Mouse (Mus musculus) left cerebral cortex, postnatal 10 days (tissue): ENCODE measurements around the gene Ankrd10. TPM values are rescaled to one million over a fixed set of nuclear protein-coding genes. Genes with fewer than 3 reads are reported as not detected.
"Not testable (repeated sequence)": the region's sequence is repeated elsewhere in the genome, so short reads cannot be mapped to it uniquely, and the experiment has no call there.

ENCODE experiments used
- DNase-seq, 2 experiments: peaks; one replicate each; pipeline ENCODE4 v3.0.0; 2021 to 2022; ENCODE audit warnings: low spot score in 2 of 2, mixed read lengths in 1 of 2; ENCODE audit errors: extremely low spot score in 1 of 2
- intact Hi-C: fragments of 180-260 bp; cut with DNase I; formaldehyde crosslinking; loops from one replicate; pipeline ENCODE4 v1.15.1; 2025
- microRNA-seq: library from miRNA; unstranded; fragments of <30 nt; microRNA quantifications from one replicate; pipeline ENCODE4 v1.2.0, GENCODE M21; 2022
- total RNA-seq, 2 experiments: library from RNA; stranded (reverse); gene quantifications; 2 replicates each; pipeline ENCODE4 v1.2.3; 2021

The Ankrd10 gene
- total RNA-seq, 2 experiments from 2014 or later = 62.8 to 64.7 TPM

DNA sequence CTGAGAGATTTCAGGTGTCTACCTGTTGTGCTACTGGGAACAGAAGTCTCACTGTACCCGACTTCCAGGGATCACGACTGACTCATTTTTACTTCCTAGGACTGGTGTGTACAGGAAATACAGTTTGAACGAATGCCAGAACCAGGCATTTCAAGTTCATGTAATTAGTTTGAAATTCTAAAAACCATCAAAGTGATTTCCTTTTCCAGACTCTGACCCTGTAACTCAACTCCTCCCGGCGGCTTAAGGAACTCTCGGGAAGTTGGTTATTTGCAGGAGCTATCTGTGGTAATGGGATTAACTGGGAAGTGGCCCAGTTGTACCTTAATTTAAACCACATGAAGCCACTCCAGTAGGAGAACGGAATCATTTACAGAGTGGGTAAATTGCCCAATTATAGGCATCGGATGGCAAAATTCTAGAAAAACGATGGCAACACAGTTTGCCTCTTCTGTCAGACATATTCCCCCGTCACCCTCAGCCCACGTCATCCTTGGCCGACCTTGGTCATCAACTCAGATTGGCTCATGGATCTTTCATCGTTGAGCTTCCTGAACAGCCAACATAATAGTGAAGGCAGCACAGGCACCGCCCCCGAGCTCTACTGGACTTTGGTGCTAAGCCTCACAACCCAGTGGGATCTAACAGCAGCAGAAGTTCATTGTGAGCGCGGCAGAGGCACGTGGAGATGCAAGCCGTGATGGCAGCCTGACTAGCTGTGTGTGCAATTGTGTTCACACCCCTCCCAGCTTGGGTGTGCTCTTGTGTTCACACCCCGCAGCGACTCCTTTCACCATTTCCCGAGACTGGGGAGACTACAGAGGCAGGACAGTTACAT lies 66.1 kb downstream of the Ankrd10 start:
- intact Hi-C loops = no loop called here

DNA sequence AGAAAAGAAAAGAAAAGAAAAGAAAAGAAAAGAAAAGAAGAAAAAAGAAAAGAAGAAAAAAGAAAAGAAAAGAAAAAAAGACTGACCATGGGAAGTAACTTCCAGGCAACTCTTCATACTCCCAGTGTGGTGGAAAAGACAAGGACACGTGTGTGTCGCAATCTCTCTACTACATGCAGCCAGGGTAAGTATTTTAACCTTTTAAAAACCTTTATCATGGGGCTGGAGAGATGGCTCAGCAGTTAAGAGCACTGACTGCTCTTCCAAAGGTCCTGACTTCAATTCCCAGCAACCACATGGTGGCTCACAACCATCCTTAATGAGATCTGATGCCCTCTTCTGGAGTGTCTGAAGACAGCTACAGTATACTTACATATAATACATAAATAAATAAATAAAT lies 67.4 kb downstream of the Ankrd10 start:
- intact Hi-C loops, DNase-seq: not testable (repeated sequence)

More for the DNA sequence above, 66.1 kb downstream of the Ankrd10 start:
- no peak for DNase-seq

DNA sequence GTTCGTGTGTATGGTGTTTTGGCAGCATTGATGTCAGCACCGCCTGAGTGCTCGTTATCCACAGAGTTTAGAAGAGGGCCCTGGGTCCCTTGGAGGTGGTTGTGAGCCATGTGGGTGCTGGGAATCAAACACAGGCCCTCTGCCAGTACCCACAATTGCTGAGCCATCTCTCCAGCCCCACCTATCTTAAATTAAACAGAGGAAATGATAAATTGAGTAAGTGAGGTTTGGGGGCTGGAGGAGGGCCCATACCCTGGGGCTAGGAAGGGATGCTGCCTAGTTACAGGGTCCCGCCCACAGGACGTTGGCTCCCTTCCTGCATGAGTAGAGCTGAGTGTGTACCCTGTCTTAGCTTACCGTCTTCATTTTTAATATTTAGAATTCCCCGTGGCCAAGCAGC lies 70.8 kb downstream of the Ankrd10 start:
- intact Hi-C loops = no loop called here
- no peak for DNase-seq

DNA sequence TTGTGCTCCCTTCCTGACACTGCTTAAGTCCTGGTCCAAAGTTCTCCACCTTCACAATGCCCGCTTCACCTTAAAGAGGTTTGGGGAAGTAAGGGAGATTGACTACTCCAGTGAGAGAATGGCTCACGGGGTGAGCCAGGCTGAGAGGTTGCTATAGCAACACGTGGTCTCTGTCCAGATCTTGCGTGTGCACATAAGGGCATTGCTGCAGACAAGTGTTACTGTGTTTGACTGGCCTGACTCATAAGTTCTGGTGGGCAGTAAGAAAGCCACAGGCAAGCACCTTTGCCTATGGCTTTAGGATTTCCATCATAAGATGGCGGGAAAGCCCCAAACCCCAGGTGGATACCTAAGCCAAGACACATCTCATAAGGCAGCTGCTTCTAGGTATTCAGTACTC lies 71.3 kb downstream of the Ankrd10 start:
- intact Hi-C loops = no loop called here
- DNase-seq = no peak

Small RNA genes within 50 kb of the gene (microRNA-seq; reads per million reads assigned to microRNA genes)
- gene Mir7238 = 2.0 reads per million

Other genes with a start within 250 kb of the Ankrd10 start
- gene Rab20, start 157.0 kb downstream of the Ankrd10 start, total RNA-seq = under 1 TPM; 0.64 to 0.67 TPM
- 10 to 100 TPM; 55.8 to 60.0 TPM for gene Naxd, start 138.3 kb downstream of the Ankrd10 start, total RNA-seq
- 10 to 100 TPM; 22.5 to 24.5 TPM for gene Cars2, start 85.0 kb downstream of the Ankrd10 start, total RNA-seq
- gene Ing1, start 80.2 kb downstream of the Ankrd10 start, total RNA-seq = 10 to 100 TPM; 36.1 to 40.2 TPM
- gene 1700016D06Rik, start 65.3 kb upstream of the Ankrd10 start, total RNA-seq = not detected
- 100 to 1,000 TPM; 182 to 189 TPM for gene Arhgef7, start 92.0 kb upstream of the Ankrd10 start, total RNA-seq
- not detected for gene Tex29, start 204.7 kb upstream of the Ankrd10 start, total RNA-seq